Mouse (Mus musculus) left cerebral cortex, postnatal 10 days (tissue): ENCODE data around the gene Ssh3. TPM values are rescaled to one million over a fixed set of nuclear protein-coding genes. Genes with fewer than 3 reads are reported as not detected.

Source experiments
- DNase-seq, 2 experiments: peaks; one replicate each; pipeline ENCODE4 v3.0.0; 2021 to 2022; ENCODE audit warnings: low spot score in 2 of 2, mixed read lengths in 1 of 2; ENCODE audit errors: extremely low spot score in 1 of 2
- intact Hi-C: fragments of 180-260 bp; cut with DNase I; formaldehyde crosslinking; loops from one replicate; pipeline ENCODE4 v1.15.1; 2025
- total RNA-seq, 2 experiments: library from RNA; stranded (reverse); gene quantifications; 2 replicates each; pipeline ENCODE4 v1.2.3; 2021

Ssh3 gene
- total RNA-seq, 2 experiments from 2014 or later = 49.5 to 55.1 TPM

- peak in 1 of 2 experiments; percentile 26 for DNase-seq
- intact Hi-C loops = no loop called here
Measured at GRCm38 (mm10) chr19:4298322-4299121, 29.5 kb upstream of the Ssh3 start.

DNA sequence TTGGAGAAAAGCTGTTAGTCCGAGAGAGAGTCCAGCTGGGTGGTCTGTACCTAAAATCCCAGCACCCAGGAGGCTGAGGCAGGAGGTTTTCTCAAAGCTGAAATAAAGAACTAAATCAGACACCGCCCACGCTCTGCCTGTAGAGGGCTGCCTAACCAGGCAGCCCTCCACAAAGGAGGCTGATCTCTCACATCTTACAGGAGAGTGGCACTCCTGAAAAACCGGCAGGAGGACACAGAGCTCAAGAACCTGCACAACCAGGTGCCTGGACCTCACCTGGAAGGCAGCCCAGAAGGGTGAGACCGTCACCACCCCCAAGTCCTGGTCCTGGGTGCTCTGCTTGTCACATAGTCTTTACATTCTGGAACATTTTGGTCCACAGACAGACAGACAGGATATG lies 28.9 kb upstream of the Ssh3 start:
- intact Hi-C loops = no loop called here
- DNase-seq = peak in 1 of 2 experiments; percentile 16

GRCm38 (mm10) chr19:4296611-4297010 lies 27.6 kb upstream of the Ssh3 start:
- intact Hi-C loops = no loop called here
- no peak for DNase-seq

DNA sequence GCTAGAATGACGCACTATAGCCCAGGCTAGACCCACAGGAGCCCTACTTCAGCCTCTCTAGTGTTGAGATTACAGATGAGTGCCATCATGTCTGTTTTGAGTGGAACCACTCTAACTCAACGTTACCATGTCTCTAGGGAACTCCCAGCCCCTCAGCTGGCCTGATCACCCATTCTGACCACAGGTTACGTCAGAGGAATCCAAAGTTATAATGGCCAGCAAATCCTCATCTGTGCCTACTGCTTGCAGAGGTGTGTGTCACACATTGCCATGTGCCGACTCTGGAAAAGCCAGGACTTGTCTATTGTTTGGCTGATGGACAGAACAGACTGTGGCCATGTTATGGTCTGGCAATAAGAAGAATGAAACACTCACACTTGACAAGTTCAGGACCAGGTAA lies 26.4 kb upstream of the Ssh3 start:
- intact Hi-C loops = no loop called here
- DNase-seq = peak in 1 of 2 experiments; percentile 11

- peak in 1 of 2 experiments; percentile 85 for DNase-seq
- intact Hi-C loops = no loop called here
Measured at GRCm38 (mm10) chr19:4294381-4295097, 25.6 kb upstream of the Ssh3 start.

GRCm38 (mm10) chr19:4291161-4291560 lies 22.2 kb upstream of the Ssh3 start:
- intact Hi-C loops = no loop called here
- no peak for DNase-seq

DNA sequence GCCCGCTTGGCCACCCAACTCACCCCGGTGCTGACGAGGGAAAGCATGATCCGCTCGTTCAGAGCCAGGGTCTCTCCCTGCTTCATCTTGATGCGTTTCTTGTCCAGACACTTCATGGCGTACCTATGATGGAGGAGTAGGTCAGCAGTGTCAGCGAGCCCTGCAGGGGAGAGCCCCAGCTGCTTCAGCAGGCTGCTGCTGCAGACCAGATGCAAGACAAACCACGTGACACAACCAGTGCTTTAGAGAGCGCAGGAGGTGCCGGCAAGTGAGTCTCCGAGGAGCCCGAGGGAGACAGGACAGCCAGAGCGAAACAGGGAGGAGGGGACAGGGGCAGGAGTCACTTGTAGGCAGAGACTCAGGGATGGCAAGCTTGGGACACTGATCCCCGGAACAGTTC lies 21.8 kb upstream of the Ssh3 start:
- DNase-seq = no peak
- intact Hi-C loops = no loop called here

GRCm38 (mm10) chr19:4283653-4284052 lies 14.7 kb upstream of the Ssh3 start:
- intact Hi-C loops = no loop called here

DNA sequence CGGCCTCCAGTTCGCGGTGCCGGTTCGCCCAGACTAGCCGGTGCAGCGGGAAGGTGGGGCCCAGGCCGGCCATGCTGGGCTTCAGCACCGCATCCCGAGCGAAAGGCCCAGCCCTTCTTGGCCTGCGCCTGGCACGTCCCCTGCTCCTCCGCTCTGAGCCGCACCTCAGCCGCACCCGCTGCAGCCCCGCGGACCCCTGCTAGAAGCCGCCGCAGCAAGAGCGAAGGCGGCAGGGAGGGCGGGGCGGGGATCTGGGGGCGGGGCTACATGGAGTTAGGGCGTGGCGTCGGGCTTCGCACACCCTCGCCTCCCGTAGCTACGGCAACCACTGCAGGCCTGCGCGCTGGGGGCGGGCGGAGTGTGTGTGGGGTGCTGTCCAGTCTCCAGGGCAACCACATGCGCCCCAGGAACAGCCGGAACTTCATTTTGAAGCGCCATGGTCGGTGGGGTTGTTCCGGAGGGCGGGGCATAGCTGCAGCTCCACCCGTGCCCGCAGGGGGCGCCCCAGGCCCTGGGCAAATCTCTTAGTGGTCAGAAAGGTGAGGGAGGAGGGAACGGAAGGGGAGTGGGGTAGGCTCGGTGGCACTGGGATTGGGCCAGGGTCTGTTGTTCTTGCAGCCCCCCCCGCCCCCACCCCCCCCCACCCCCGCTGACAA lies 14.0 kb upstream of the Ssh3 start, which contains the start of gene Ankrd13d:
Gene Ankrd13d (minus strand): TSS at position 240 of the 656 bp plus-strand sequence.
- DNase-seq = peak; percentile 92 to 96
- intact Hi-C loops = no loop called here

More at GRCm38 (mm10) chr19:4283653-4284052, 14.7 kb upstream of the Ssh3 start:
- no peak for DNase-seq

DNA sequence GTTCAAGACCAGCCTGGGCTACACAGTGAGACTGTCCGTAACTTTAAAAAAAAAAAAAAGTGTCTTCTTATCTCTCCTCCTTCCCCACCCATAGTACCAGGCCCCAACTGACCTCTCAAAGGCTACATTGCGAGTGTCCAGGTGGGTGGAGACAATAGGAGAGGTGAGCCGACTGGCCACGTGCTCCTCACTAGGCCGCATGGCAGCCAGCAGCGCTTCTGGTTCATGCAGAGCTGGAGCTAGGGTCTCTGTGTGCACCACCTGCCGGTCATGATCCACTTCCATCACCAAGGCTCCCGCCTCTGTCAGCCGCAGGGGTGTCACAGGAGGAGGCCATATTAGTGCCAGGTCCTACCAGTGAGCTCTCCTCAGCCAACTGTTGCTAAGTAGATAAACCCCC lies 11.4 kb upstream of the Ssh3 start:
- DNase-seq = no peak
- intact Hi-C loops = no loop called here

GRCm38 (mm10) chr19:4279487-4279886 lies 10.5 kb upstream of the Ssh3 start:
- no peak for DNase-seq
- intact Hi-C loops = no loop called here

GRCm38 (mm10) chr19:4270972-4271371 lies 2.0 kb upstream of the Ssh3 start:
- no peak for DNase-seq
- intact Hi-C loops = no loop called here

GRCm38 (mm10) chr19:4270187-4270586 lies 1.2 kb upstream of the Ssh3 start:
- intact Hi-C loops = no loop called here
- DNase-seq = no peak

DNA sequence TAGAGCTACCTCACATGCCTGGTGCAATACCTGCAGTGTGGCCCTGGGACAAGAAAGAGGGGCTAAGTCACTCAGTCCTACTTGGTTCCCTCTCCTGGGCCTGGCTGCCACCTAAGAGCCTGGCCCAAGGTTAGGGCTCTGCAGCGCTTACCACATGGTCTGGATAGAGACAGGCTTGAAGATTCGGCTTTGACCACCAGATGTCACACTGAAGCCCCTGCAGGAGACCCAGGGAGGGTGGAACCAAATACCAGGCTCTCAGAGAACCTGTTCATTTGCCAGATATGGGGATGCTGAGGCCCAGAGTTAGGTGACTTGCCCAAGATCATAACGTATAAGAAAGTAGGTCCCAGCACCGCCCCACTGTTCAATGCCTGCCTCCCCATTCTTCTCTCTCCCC lies 3.0 kb downstream of the Ssh3 start:
- intact Hi-C loops = no loop called here
- DNase-seq = no peak

- intact Hi-C loops = no loop called here
- no peak for DNase-seq
Measured at GRCm38 (mm10) chr19:4264171-4264780, 4.7 kb downstream of the Ssh3 start.

- intact Hi-C loops = no loop called here
- no peak for DNase-seq
Measured at GRCm38 (mm10) chr19:4263702-4264101, 5.3 kb downstream of the Ssh3 start.

DNA sequence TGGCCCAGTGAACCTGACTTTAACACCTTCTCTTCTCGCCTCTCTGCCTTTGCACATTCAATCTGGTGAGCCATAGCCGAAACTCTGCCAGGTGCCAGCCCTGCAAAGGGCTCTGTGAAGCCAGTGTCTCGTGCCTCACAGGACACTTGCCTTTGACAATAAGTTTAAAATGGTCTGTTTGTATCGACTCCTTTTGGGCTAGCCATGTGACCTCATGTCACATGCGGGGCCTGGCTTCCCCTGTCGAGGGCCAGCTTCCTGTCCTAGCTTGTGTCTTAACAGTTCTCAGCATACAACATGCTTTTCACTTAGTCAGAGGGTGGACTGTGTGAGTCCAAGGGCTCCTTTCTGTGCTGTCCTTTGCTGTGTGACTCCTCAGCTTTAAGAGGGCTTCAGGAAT lies 6.2 kb downstream of the Ssh3 start:
- intact Hi-C loops = no loop called here
- no peak for DNase-seq

- DNase-seq = no peak
- intact Hi-C loops = no loop called here
Measured at GRCm38 (mm10) chr19:4261038-4261698, 7.8 kb downstream of the Ssh3 start.

- intact Hi-C loops = loop anchor here (2.0 to 10.0 kb wide), 2 partner anchors 49 to 187 kb away; partner anchors contain the start of gene Grk2
- no peak for DNase-seq
Measured at GRCm38 (mm10) chr19:4257897-4258252, 11.1 kb downstream of the Ssh3 start.
